Mouse (Mus musculus) myocyte (in vitro differentiated cells): ENCODE results near the gene Arf5. TPM values are rescaled to one million over a fixed set of nuclear protein-coding genes. Genes with fewer than 3 reads are reported as not detected.

Experiments
- H3K27me3 ChIP-seq: one replicate; pipeline ENCODE4 v1.6.1; 2011; ENCODE audit not compliant: control insufficient read depth, insufficient read depth, insufficient read length
- H3K36me3 ChIP-seq: one replicate; pipeline ENCODE4 v1.6.1; 2011; ENCODE audit not compliant: control insufficient read depth, insufficient read depth
- H3K4me2 ChIP-seq: one replicate; pipeline ENCODE4 v1.6.1; 2011; ENCODE audit warnings: low read depth, control low read depth
- H3K4me3 ChIP-seq: one replicate; pipeline ENCODE4 v1.5.1; 2011; ENCODE audit warnings: mild to moderate bottlenecking, control low read depth, moderate library complexity
- H3K79me2 ChIP-seq: one replicate; pipeline ENCODE4 v1.6.1; 2011; ENCODE audit not compliant: control insufficient read depth, insufficient read depth
- H3ac ChIP-seq: one replicate; pipeline ENCODE4 v1.6.1; 2011; ENCODE audit not compliant: control insufficient read depth, insufficient read length
- CEBPB ChIP-seq: IDR thresholded peaks from 2 replicates; pipeline ENCODE4 v1.6.1; 2011; ENCODE audit warnings: mild to moderate bottlenecking, moderate library complexity; ENCODE audit not compliant: poor library complexity, insufficient read depth, severe bottlenecking
- E2F4 ChIP-seq: IDR thresholded peaks from one replicate; pipeline ENCODE4 v1.6.1; 2011; ENCODE audit warnings: mild to moderate bottlenecking, control low read depth, moderate library complexity; ENCODE audit not compliant: insufficient read depth
- MAX ChIP-seq: IDR thresholded peaks from one replicate; pipeline ENCODE4 v1.6.1; 2011; ENCODE audit warnings: low read depth, mild to moderate bottlenecking, control low read depth
- MYOD1 ChIP-seq, 3 experiments: IDR thresholded peaks; one replicate each; pipeline ENCODE4 v1.6.1; 2011; ENCODE audit warnings: control low read depth in 2 of 3, low read depth in 2 of 3, mild to moderate bottlenecking in 2 of 3, moderate library complexity in 1 of 3; ENCODE audit not compliant: insufficient read length in 2 of 3, control insufficient read depth in 1 of 3
- MYOG ChIP-seq, 3 experiments: IDR thresholded peaks; one replicate each; pipeline ENCODE4 v1.6.1; 2011; ENCODE audit warnings: control low read depth in 2 of 3, low read depth in 2 of 3, mild to moderate bottlenecking in 2 of 3; ENCODE audit not compliant: insufficient read length in 2 of 3, control insufficient read depth in 1 of 3, insufficient read depth in 1 of 3
- POLR2A ChIP-seq: IDR thresholded peaks from one replicate; pipeline ENCODE4 v1.6.1; 2011; ENCODE audit warnings: low read depth, mild to moderate bottlenecking, control low read depth, moderate library complexity; ENCODE audit not compliant: insufficient read length
- POLR2AphosphoS2 ChIP-seq: IDR thresholded peaks from one replicate; pipeline ENCODE4 v1.6.1; 2011; ENCODE audit warnings: low read depth, control low read depth; ENCODE audit not compliant: insufficient read length
- REST ChIP-seq: IDR thresholded peaks from one replicate; pipeline ENCODE4 v1.6.1; 2011; ENCODE audit warnings: mild to moderate bottlenecking, control low read depth, moderate library complexity; ENCODE audit not compliant: insufficient read depth, insufficient read length
- SRF ChIP-seq: IDR thresholded peaks from one replicate; pipeline ENCODE4 v1.6.1; 2011; ENCODE audit warnings: low read depth; ENCODE audit not compliant: control insufficient read depth, insufficient read length
- TCF12 ChIP-seq: IDR thresholded peaks from one replicate; pipeline ENCODE4 v1.6.1; 2011; ENCODE audit warnings: mild to moderate bottlenecking, control low read depth; ENCODE audit not compliant: poor library complexity, insufficient read depth, severe bottlenecking
- TCF3 ChIP-seq: IDR thresholded peaks from one replicate; pipeline ENCODE4 v1.6.1; 2011; ENCODE audit warnings: low read depth, control low read depth; ENCODE audit not compliant: insufficient read length
- USF1 ChIP-seq: IDR thresholded peaks from one replicate; pipeline ENCODE4 v1.6.1; 2011; ENCODE audit warnings: low read depth, mild to moderate bottlenecking, control low read depth, moderate library complexity
- polyA plus RNA-seq: library from polyadenylated mRNA; unstranded; fragments of >200 nt; fragmentation: generic; extraction: Trizol; gene quantifications from one replicate; pipeline ENCODE4 v1.2.1, GENCODE M21; 2012; ENCODE audit warnings: missing spikeins

Gene Arf5
- polyA plus RNA-seq, 1 experiment = 209 TPM

- H3K27me3 ChIP-seq = no peaks in the 10 kb centered on the region
- no peak within 1 kb of the TSS for H3K4me3 ChIP-seq
- no peak within 1 kb of the TSS for H3ac ChIP-seq
- H3K4me2 ChIP-seq = no peak within 1 kb of the TSS
- H3K36me3 ChIP-seq = no peaks in the 10 kb centered on the region
- TF ChIP-seq USF1 (no peak), SRF (no peak), MYOG (IDR thresholded peaks at IDR 0.05; ENCODE audit: control insufficient read depth in 1 of 3, insufficient read depth in 1 of 3, insufficient read length in 2 of 3, low read depth in 2 of 3) (no peak), MYOD1 (IDR thresholded peaks at IDR 0.05; ENCODE audit: control insufficient read depth in 1 of 3, insufficient read length in 2 of 3, low read depth in 2 of 3) (no peak), REST (no peak), TCF12 (no peak), MAX (no peak), TCF3 (no peak), E2F4 (no peak), CEBPB (no peak), POLR2AphosphoS2 (no peak), POLR2A (no peak)
- no peaks in the 10 kb centered on the region for H3K79me2 ChIP-seq
Measured at GRCm38 (mm10) chr6:28397681-28398203, 25.6 kb upstream of the Arf5 start, which contains the start of gene Zfp800. Zfp800 (minus strand) TSS chr6:28398005.

GRCm38 (mm10) chr6:28398726-28399125 is 24.6 kb upstream of the Arf5 start:
- no peaks in the 10 kb centered on the region for H3K27me3 ChIP-seq

GRCm38 (mm10) chr6:28399791-28400190 is 23.6 kb upstream of the Arf5 start:
- no peak overlapping the region for H3ac ChIP-seq
- no peak overlapping the region for H3K4me2 ChIP-seq
- no peaks in the 10 kb centered on the region for H3K27me3 ChIP-seq
- H3K36me3 ChIP-seq = no peaks in the 10 kb centered on the region
- H3K4me3 ChIP-seq = no peak overlapping the region
- H3K79me2 ChIP-seq = no peaks in the 10 kb centered on the region
- TF ChIP-seq POLR2A = no peak
- no peak for TF ChIP-seq TCF12
- TF ChIP-seq MAX = no peak
- no peak for TF ChIP-seq SRF

More at GRCm38 (mm10) chr6:28398726-28399125, 24.6 kb upstream of the Arf5 start:
- H3K36me3 ChIP-seq = no peaks in the 10 kb centered on the region
- TF ChIP-seq TCF3 (no peak), TCF12 (no peak), MYOG (IDR thresholded peaks at IDR 0.05; ENCODE audit: control insufficient read depth in 1 of 3, insufficient read depth in 1 of 3, insufficient read length in 2 of 3, low read depth in 2 of 3) (no peak), REST (no peak), SRF (no peak), MYOD1 (IDR thresholded peaks at IDR 0.05; ENCODE audit: control insufficient read depth in 1 of 3, insufficient read length in 2 of 3, low read depth in 2 of 3) (no peak), E2F4 (no peak), CEBPB (no peak), POLR2AphosphoS2 (no peak), USF1 (no peak), MAX (no peak)
- H3K79me2 ChIP-seq = no peaks in the 10 kb centered on the region
- no peak overlapping the region for H3K4me3 ChIP-seq
- H3K4me2 ChIP-seq = no peak overlapping the region
- no peak overlapping the region for H3ac ChIP-seq

GRCm38 (mm10) chr6:28410053-28410452 is 13.3 kb upstream of the Arf5 start:
- Histone ChIP-seq H3ac (no peak overlapping the region), H3K27me3 (no peaks in the 10 kb centered on the region), H3K4me3 (no peak overlapping the region), H3K4me2 (no peak overlapping the region), H3K36me3 (no peaks in the 10 kb centered on the region), H3K79me2 (no peaks in the 10 kb centered on the region)
- no peak for TF ChIP-seq POLR2AphosphoS2
- TF ChIP-seq SRF = no peak
- no peak for TF ChIP-seq POLR2A
- TF ChIP-seq MYOG (IDR thresholded peaks at IDR 0.05; ENCODE audit: control insufficient read depth in 1 of 3, insufficient read depth in 1 of 3, insufficient read length in 2 of 3, low read depth in 2 of 3) = no peak
- TF ChIP-seq REST = no peak
- TF ChIP-seq MYOD1 (IDR thresholded peaks at IDR 0.05; ENCODE audit: control insufficient read depth in 1 of 3, insufficient read length in 2 of 3, low read depth in 2 of 3) = no peak

GRCm38 (mm10) chr6:28411236-28411635 is 12.1 kb upstream of the Arf5 start:
- TF ChIP-seq E2F4 (no peak), TCF12 (no peak), MAX (no peak), POLR2AphosphoS2 (no peak), CEBPB (no peak), SRF (no peak)
- H3K27me3 ChIP-seq = no peaks in the 10 kb centered on the region
- no peaks in the 10 kb centered on the region for H3K79me2 ChIP-seq
- H3ac ChIP-seq = no peak overlapping the region
- no peak overlapping the region for H3K4me2 ChIP-seq
- no peaks in the 10 kb centered on the region for H3K36me3 ChIP-seq
- H3K4me3 ChIP-seq = no peak overlapping the region
